Mouse (Mus musculus) CH12.LX (cell line): ENCODE data around the gene Ikzf2.

Experiments
- CHD1 ChIP-seq: IDR thresholded peaks from 2 replicates; pipeline ENCODE4 v1.6.1; 2012; ENCODE audit warnings: low read depth, low read length, improper control_type of control experiment, inconsistent platforms
- EP300 ChIP-seq: IDR thresholded peaks from 2 replicates; pipeline ENCODE4 v1.6.1; 2011; ENCODE audit warnings: low read length, improper control_type of control experiment
- HCFC1 ChIP-seq: IDR thresholded peaks from 2 replicates; pipeline ENCODE4 v1.6.1; 2012; ENCODE audit warnings: low read depth, mild to moderate bottlenecking, inconsistent platforms, low read length, improper control_type of control experiment
- MAX ChIP-seq: IDR thresholded peaks from 2 replicates; pipeline ENCODE4 v1.6.1; 2011; ENCODE audit warnings: low read length, improper control_type of control experiment
- NRF1 ChIP-seq: IDR thresholded peaks from 2 replicates; pipeline ENCODE4 v1.6.1; 2014; ENCODE audit warnings: low read depth, mild to moderate bottlenecking, inconsistent platforms, low read length, improper control_type of control experiment, moderate library complexity
- POLR2A ChIP-seq: IDR thresholded peaks from 2 replicates; pipeline ENCODE4 v1.6.1; 2011; ENCODE audit warnings: low read depth, mild to moderate bottlenecking, improper control_type of control experiment, low read length
- SMC3 ChIP-seq: IDR thresholded peaks from 2 replicates; pipeline ENCODE4 v1.6.1; 2011; ENCODE audit warnings: low read depth, low read length, improper control_type of control experiment
- TBP ChIP-seq: conservative IDR thresholded peaks from 2 replicates; pipeline ENCODE4 v1.6.1; 2011; ENCODE audit warnings: low read depth, low read length, improper control_type of control experiment

DNA sequence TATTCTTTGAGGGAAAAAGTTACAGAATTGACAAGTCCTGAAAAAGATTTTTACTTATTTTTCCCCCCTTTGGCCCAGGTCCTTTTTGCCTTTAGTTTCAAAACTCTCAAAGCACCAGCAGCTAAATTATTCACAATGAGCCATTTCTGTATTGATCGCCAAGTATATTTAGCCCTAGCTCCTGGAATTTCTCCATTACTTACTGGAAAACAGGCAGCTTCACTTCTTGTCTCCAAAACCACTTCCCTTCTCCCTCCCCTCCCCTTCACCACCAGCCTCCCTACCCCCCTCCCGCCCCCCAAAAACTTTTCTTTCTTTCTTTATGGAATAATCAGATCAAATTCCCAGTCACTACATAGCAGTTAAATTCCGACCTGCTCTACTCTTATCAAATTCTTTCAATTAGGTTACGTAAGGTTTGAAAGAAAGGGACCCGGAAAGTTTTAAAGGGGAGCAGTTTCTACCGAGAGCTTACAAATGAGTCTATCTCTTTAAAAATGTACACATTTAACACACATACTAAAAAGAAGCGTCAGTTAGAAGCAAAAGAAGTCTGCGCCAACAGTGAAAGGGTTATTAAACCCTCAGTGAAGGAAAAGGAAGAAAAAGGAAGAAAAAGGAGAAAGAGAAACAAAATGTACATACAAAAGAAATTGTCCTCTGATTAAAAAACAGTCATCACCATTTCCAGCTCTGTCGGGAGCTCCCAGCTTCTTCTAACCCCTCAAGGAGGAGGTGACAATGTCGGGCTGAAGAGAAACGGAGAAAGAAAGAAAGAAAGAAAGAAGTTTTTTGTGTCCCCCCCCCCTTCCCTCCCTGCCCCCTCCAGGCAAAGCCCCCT is 1.8 kb downstream of the Ikzf2 start:
- TF ChIP-seq TBP (no peak), HCFC1 (no peak), SMC3 (no peak), CHD1 (no peak), MAX (no peak), POLR2A (no peak), NRF1 (no peak), EP300 (no peak)
